Mouse (Mus musculus) thymus, postnatal 36 days (tissue): ENCODE data around the gene Zfp64.
A peak's percentile ranks its signal among the peaks of the same experiment; 100 is the strongest.

Experiments
- DNase-seq, 2 experiments: peaks; one replicate each; pipeline ENCODE4 v3.0.0; 2022; ENCODE audit warnings: mixed read lengths in 2 of 2

Gene Zfp64

GRCm38 (mm10) chr2:168947663-168948062 lies 7.7 kb downstream of the Zfp64 start:
- DNase-seq, result no peak

DNA sequence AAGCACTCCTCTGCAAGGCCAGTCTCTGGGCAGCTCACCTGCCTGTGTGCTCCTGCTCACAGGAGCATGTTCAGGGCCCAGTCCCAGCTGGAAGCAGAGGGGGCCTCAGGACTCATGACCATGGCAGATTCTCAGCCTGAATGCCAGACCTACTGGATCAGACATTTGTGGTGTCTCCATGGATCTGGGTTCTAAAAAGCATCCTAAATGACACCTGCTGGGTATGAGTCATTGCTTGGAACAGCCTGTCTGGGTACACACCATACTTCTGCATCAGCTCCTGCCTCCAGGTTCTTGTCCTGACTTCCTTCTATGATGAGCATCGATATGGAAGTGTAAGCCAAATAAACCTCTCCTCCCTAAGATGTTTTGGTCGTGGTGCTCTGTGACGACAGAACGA lies 11.4 kb downstream of the Zfp64 start:
- DNase-seq, result no peak

GRCm38 (mm10) chr2:168939941-168940340 lies 15.4 kb downstream of the Zfp64 start:
- DNase-seq, result no peak

- no peak for DNase-seq
Measured at GRCm38 (mm10) chr2:168939261-168939933, 16.0 kb downstream of the Zfp64 start.

DNA sequence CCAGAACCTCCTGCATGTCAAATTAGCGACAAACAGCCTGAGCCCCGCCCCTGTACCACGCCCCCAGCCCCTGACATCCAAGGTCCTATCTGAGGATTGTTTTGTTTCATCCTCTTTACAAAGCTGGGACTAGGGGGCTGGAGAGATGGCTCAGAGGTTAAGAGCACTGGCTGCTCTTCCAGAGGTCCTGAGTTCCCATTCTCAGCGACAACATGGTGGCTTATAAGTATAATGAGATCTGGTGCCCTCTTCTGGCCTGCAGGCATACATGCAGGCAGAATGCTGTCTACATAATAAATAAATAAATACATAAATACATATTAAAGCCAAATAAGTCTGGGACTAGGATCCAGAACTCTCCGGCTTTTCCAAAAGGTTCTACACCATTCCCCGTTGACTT lies 18.5 kb downstream of the Zfp64 start:
- no peak for DNase-seq

DNA sequence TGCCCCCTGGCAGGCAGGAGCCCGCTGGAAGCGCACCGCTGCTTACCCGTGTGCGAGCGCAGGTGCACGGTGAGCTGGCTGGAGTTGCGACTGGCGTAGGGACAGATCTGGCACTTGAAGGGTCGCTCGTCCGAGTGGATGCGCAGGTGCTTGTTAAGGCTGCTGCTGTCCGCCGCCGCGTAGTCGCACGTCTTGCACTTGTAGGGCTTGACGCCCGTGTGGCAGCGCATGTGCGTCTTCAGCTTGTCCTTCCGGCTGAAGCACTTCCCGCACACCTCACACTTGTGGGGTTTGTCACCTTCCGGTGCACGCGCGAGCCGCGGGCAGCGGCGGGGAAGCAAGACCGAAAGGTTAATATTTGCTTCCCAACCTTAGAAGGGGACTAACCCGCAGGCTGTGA lies 20.2 kb downstream of the Zfp64 start:
- no peak for DNase-seq

DNA sequence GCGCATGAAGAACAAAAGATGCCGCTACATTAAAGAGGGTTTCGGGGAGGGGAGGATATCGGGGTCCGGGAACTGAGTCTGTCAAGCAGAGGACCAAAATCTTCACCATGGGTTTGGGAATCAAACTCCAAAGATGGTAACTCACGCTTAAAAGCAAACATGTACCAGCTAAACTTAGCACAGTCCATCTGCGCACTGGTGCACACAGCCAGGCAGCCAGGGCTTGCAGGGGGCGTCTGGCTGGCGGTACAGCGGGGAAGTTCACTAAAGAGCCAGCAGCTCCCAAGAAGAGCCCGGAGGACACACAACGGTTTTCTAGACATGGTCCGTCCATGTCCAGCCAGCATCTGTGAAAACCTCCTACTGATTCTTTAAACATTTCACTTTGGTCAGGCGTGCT lies 23.7 kb downstream of the Zfp64 start:
- no peak for DNase-seq

GRCm38 (mm10) chr2:168929691-168930090 lies 25.7 kb downstream of the Zfp64 start:
- DNase-seq, result peak; percentile 59 to 68

- DNase-seq, result no peak
Measured at GRCm38 (mm10) chr2:168927401-168927800, 28.0 kb downstream of the Zfp64 start.

GRCm38 (mm10) chr2:168926257-168926810 lies 29.1 kb downstream of the Zfp64 start:
- DNase-seq, result no peak

DNA sequence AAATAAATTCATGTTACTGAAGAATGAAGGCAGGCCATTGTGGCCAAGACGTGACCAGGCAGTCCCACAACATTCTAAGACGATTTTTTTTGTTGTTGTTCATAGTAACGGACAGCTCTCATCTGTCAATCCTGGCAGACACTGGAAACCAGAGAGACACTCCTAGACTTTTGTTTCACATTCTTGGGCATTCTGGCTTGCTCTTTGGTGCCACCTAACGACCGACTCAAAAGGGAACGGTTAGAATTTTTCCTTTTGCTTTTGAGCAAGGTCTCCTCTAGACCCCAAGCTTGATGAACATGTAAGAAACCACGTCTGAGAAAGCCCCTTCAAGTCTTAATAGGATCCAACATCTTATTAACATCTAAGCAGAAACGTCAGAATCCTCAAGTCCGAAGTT lies 31.7 kb downstream of the Zfp64 start:
- DNase-seq, result no peak

DNA sequence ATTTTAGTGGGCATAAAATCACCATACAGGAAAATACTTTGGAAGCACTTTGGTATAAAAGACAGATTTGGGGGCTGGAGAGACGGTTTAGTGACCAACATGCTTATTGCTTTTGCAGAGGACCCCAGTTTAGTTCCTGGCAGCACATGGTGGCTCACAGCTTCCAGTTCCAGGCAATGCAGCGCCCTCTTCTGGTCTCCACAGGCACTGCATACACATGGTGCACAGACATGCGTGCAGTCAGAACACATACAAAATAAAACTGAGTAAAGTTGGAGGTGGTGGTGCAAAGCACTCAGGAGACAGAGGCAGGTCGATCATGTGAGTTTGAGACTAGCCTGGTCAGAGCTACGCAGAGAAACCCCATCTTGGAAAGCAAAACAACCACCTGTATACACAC lies 32.9 kb downstream of the Zfp64 start:
- DNase-seq, result no peak

DNA sequence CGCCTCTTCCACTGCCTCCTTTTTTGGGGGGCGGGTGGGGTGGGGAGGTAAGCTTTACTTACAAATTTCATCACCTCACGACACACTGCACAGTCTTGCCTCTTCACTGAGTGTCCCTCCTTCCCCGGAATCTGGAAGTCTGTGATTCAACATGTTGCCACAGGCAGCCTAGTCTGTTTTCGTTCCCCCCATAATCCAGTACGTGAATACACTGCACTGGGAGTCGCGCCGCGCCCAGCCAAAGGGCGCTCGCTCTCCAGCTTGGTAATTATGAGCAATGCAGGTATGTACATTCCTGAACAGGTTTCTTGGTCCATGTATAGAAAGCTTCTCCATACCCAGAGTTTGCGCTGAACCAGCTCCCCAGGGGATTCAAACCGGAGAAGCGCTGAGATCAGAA lies 35.4 kb downstream of the Zfp64 start:
- DNase-seq, result no peak

DNA sequence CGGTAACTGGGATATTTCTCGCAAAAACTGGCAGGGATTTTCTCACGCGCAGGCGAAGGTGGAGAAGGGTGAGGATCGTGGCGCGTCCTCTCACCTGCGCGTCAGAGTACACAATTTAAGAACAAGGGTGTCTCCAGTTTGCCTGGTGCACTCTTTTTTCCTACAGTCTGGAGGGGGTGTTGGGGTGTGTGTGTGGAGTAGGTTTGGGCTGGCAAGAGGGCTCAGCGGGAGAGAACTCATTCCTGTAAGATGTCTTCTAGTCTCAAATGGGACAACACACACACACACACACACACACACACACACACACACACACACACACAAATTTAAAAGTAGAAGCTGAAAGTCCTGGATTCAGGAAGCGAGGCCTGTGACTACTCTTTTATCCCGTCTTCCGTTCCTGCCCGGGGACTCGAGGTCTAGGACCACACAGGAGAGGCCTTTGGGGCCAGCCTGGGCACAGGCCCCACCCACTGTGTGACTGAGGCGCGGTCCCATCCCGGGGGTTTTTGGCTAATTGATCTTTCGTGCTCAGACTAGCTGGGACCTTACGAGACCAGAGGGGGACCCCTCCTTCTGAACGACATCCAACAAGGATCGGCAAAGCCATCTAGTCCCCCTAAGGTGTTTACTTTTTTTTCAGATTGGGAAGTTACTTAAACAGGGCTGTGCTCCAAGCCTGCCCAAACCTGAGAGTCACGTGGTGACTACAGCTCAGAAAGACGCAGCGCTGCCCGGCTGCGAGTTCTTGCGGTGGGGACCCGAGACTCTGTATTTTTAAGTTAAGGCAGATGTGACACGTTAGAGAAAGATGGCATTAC lies 42.3 kb downstream of the Zfp64 start:
- no peak for DNase-seq

DNA sequence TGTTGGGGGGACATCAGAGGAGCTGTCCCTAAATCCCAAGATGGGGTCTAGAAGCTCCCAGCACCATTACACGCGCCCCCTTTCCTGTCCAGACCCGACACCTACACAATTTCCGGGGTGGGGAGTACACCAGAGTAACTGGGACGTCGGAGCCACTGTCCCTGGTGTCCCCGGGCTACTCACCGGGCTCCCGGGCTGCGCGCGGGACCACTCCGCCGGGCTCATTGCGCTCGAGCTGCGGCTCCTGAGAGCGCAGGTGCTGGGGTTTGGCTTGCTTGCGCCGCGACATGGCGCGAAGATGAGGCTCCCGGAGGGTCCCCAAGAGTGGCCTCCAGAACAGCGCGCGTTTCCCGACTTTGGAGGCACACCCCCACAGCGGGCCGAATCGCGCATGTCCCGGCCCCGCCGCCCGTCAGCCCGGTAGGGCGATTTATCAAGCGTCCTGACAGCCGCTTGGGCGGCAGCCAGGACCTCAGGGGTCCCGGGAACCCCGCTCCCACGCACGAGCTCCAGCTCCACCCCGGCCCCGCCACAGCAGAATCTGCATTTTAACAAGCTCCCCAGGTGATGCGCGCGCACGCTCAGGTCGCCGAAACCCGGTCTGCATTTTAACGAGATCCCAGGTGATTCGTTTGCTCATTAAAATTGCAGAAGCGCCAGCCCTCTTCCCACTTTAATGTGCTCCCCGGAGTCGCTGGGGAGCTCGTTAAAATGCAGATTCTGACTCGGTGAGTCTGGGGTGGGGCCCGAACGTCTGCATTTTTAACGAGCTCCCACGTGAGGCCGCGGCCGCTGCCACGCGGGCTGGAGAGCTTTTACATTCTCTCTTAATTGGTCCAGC lies 43.1 kb downstream of the Zfp64 start:
- DNase-seq, result no peak

- DNase-seq, result no peak
Measured at GRCm38 (mm10) chr2:168911527-168911926, 43.9 kb downstream of the Zfp64 start.

GRCm38 (mm10) chr2:168906022-168906421 lies 49.4 kb downstream of the Zfp64 start:
- no peak for DNase-seq

DNA sequence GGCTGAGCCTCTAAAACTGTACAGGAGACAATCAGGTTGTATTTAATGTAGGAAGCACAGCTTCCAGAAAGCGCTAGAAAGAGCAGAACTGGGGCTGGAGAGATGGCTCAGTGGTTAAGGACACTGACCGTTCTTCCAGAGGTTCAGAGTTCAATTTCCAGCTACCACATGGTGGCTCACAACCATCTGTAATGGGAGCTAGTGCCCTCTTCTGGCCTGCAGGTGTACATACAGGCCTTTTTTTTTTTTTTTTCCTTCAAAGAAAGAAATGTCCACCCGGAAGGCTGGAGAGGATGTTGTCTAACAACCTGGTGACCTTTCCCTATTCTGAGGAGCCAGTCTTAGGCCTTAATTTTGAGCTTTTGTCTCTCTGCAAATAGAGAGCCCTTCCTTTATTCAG lies 50.5 kb downstream of the Zfp64 start:
- no peak for DNase-seq

- DNase-seq, result peak; percentile 33 to 44
Measured at GRCm38 (mm10) chr2:168904188-168904587, 51.2 kb downstream of the Zfp64 start.

GRCm38 (mm10) chr2:168902634-168903033 lies 52.8 kb downstream of the Zfp64 start:
- peak; percentile 45 to 55 for DNase-seq

GRCm38 (mm10) chr2:168897906-168898305 lies 57.5 kb downstream of the Zfp64 start:
- no peak for DNase-seq

DNA sequence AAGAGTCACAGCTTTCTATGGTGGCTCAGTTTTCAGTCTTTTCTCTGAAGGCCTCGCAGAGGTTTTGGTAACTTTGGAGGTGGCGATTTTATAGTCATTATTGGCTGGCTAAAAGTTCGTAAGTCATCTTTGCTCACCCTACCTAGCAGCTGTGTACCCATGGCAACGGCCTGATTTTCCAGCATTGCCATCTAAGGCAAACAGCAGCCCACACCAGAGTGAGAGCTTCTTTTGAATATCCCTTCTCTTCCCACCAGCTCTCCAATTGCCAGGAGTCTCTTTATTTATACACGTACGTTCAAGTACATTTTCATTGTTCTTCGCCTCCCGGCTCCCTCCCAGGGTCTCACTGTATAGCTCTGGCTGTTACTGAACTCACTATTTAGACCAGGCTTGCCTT lies 59.9 kb downstream of the Zfp64 start:
- DNase-seq, result no peak

GRCm38 (mm10) chr2:168894738-168895137 lies 60.6 kb downstream of the Zfp64 start:
- no peak for DNase-seq
